Mouse (Mus musculus) liver, adult (tissue): ENCODE measurements around the gene Ifitm5.

Source experiments
- GATA4 ChIP-seq: IDR thresholded peaks from 2 replicates; pipeline ENCODE4 v1.6.1; 2014; ENCODE audit warnings: mild to moderate bottlenecking, low read length; ENCODE audit not compliant: insufficient replicate concordance

Gene Ifitm5

GRCm38 (mm10) chr7:140949824-140950530 is at the start of gene Ifitm5:
TSS of gene Ifitm5 (minus strand) at chr7:140950291.
- no peak for TF ChIP-seq GATA4

- TF ChIP-seq GATA4 = no peak
Observed at GRCm38 (mm10) chr7:140998853-140999700, 49.0 kb upstream of the Ifitm5 start.

GRCm38 (mm10) chr7:140997817-140998216 is 47.7 kb upstream of the Ifitm5 start:
- no peak for TF ChIP-seq GATA4

GRCm38 (mm10) chr7:140991117-140991689 is 41.1 kb upstream of the Ifitm5 start:
- TF ChIP-seq GATA4 = no peak

GRCm38 (mm10) chr7:140990622-140991021 is 40.5 kb upstream of the Ifitm5 start:
- no peak for TF ChIP-seq GATA4

- no peak for TF ChIP-seq GATA4
Observed at GRCm38 (mm10) chr7:140990185-140990584, 40.1 kb upstream of the Ifitm5 start.

GRCm38 (mm10) chr7:140989022-140989421 is 38.9 kb upstream of the Ifitm5 start:
- TF ChIP-seq GATA4 = no peak

- no peak for TF ChIP-seq GATA4
Observed at GRCm38 (mm10) chr7:140987182-140988138, 37.4 kb upstream of the Ifitm5 start.

- no peak for TF ChIP-seq GATA4
Observed at GRCm38 (mm10) chr7:140982971-140983370, 32.9 kb upstream of the Ifitm5 start.

GRCm38 (mm10) chr7:140981704-140982103 is 31.6 kb upstream of the Ifitm5 start:
- TF ChIP-seq GATA4 = no peak

GRCm38 (mm10) chr7:140975465-140975864 is 25.4 kb upstream of the Ifitm5 start:
- no peak for TF ChIP-seq GATA4

- TF ChIP-seq GATA4 = no peak
Observed at GRCm38 (mm10) chr7:140974940-140975339, 24.8 kb upstream of the Ifitm5 start.

- TF ChIP-seq GATA4 = no peak
Observed at GRCm38 (mm10) chr7:140973396-140974165, 23.5 kb upstream of the Ifitm5 start.
